Mouse (Mus musculus) midbrain, embryonic 11.5 days (tissue): ENCODE measurements around the gene Pard3. TPM values are rescaled to one million over a fixed set of nuclear protein-coding genes. Genes with fewer than 3 reads are reported as not detected.

Source experiments
- ATAC-seq: fragments of 200-750 bp; cut with Nextera tagmentation; 2 replicates; pipeline ENCODE4 v1.8.0; 2017; ENCODE audit warnings: moderate TSS enrichment, moderate library complexity; ENCODE audit not compliant: low FRiP score
- DNase-seq: peaks from one replicate; pipeline ENCODE4 v3.0.0; 2015; ENCODE audit warnings: low spot score; ENCODE audit errors: missing footprints
- H3K27ac ChIP-seq: fragments of 300-500 bp; sonication (generic); 2 replicates; pipeline ENCODE4 v1.5.1; 2014; ENCODE audit warnings: low read depth, low read length
- H3K27me3 ChIP-seq: fragments of 300-500 bp; sonication (generic); 2 replicates; pipeline ENCODE4 v1.6.1; 2014; ENCODE audit warnings: mild to moderate bottlenecking, low read length, moderate library complexity, mixed read lengths; ENCODE audit not compliant: control insufficient read depth, insufficient read depth
- H3K36me3 ChIP-seq: fragments of 300-500 bp; sonication (generic); 2 replicates; pipeline ENCODE4 v1.6.1; 2014; ENCODE audit warnings: mild to moderate bottlenecking, low read length, moderate library complexity, mixed read lengths; ENCODE audit not compliant: control insufficient read depth, insufficient read depth
- H3K4me1 ChIP-seq: fragments of 300-500 bp; sonication (generic); 2 replicates; pipeline ENCODE4 v1.6.1; 2014; ENCODE audit warnings: low read length; ENCODE audit not compliant: control insufficient read depth, insufficient read depth
- H3K4me2 ChIP-seq: fragments of 300-500 bp; sonication (generic); 2 replicates; pipeline ENCODE4 v1.6.1; 2014; ENCODE audit warnings: mild to moderate bottlenecking, moderate library complexity
- H3K4me3 ChIP-seq: fragments of 300-500 bp; sonication (generic); 2 replicates; pipeline ENCODE4 v1.5.1; 2014; ENCODE audit warnings: low read depth, low read length
- H3K9ac ChIP-seq: fragments of 300-500 bp; sonication (generic); 2 replicates; pipeline ENCODE4 v1.6.1; 2014; ENCODE audit warnings: low read length
- H3K9me3 ChIP-seq: fragments of 300-500 bp; sonication (generic); 2 replicates; pipeline ENCODE4 v1.6.1; 2016; ENCODE audit warnings: low read length; ENCODE audit not compliant: control insufficient read depth
- WGBS: fragments of 180-500 bp; shearing (Covaris S2); extraction: QIAGEN DNeasy Blood & Tissue Kit; methylation state at CpG from one replicate; pipeline ENCODE4 v1.1.7; 2014; 5-methylcytosine and 5-hydroxymethylcytosine counted together
- polyA plus RNA-seq: library from polyadenylated mRNA; unstranded; fragments of >200 nt; fragmentation: Nextera tagmentation; extraction: Ambion mirVana; gene quantifications from 2 replicates; pipeline ENCODE4 v1.2.1, GENCODE M21; 2014

Gene Pard3
- 28.3 and 30.4 TPM in 2 replicates for polyA plus RNA-seq

DNA sequence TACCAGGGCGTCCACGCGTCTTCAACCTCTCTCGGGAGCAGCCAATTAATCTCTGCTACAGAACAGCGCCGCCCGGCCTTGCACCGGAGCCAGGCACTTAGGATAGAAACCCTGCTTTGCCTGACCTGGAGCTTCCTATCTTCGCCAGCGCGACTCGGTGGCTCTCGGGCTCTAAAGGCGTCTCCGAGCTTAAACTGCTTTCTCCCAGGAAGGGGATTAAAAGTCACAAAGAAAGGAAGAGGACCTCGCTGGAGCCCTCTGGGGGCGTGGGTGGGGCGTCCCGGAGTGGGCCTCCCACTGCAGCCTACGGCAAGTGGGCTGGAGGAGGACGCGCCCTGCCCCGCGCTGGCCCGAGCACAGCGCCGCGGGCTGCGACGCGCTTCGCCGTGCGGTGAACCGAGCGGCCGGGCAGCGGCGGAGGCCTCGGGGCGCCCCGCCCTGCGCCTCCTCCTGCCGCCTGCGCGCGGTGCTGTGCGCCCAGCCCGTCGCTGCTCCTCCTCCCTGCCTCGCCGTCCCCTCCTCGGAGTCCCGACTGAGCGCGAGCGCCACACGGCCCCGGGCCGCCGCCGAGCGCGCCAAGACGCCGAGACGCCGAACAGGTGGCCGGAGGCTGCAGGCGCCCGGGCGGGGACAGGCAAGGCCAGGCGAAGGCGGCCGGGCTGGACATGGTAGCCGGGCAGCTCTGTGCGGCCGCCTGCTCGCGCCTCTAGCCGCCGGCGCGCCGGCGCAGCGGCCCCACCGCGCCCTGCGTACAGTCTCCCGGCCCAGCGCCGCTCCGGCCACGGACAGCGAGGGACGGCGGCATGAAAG is at the start of gene Pard3:
Pard3 (plus strand) TSS at position 343 of the 810 bp plus-strand sequence.
- H3K4me1 ChIP-seq: peaks cover 13% of the 10 kb centered on the region
- ATAC-seq: peak; percentile 94
- no peaks in the 10 kb centered on the region for H3K27me3 ChIP-seq
- H3K4me2 ChIP-seq: peak within 1 kb of the TSS; percentile 72
- H3K36me3 ChIP-seq: no peaks in the 10 kb centered on the region
- peak within 1 kb of the TSS; percentile 96 for H3K9ac ChIP-seq
- peak within 1 kb of the TSS; percentile 93 for H3K27ac ChIP-seq
- WGBS: under 1% methylated on average over 69 of the region's 98 CpGs
- DNase-seq: no peak
- peak within 1 kb of the TSS; percentile 93 for H3K4me3 ChIP-seq
- H3K9me3 ChIP-seq: no peaks in the 10 kb centered on the region

GRCm38 (mm10) chr8:127021830-127022229 is 41.9 kb upstream of the Pard3 start:
- Histone ChIP-seq H3K9ac (no peak overlapping the region), H3K4me3 (no peak overlapping the region), H3K4me1 (no peaks in the 10 kb centered on the region), H3K4me2 (no peak overlapping the region), H3K36me3 (no peaks in the 10 kb centered on the region), H3K27me3 (no peaks in the 10 kb centered on the region), H3K27ac (no peak overlapping the region), H3K9me3 (no peaks in the 10 kb centered on the region)
- no peak for DNase-seq
- no peak for ATAC-seq
- 93% methylated on average over 1 of the region's 1 CpGs for WGBS

- no peak for ATAC-seq
- H3K27me3 ChIP-seq: no peaks in the 10 kb centered on the region
- H3K9ac ChIP-seq: no peak overlapping the region
- no peak overlapping the region for H3K4me3 ChIP-seq
- 82% methylated on average over 11 of the region's 11 CpGs for WGBS
- no peaks in the 10 kb centered on the region for H3K36me3 ChIP-seq
- H3K4me2 ChIP-seq: no peak overlapping the region
- DNase-seq: no peak
- H3K4me1 ChIP-seq: no peaks in the 10 kb centered on the region
- no peak overlapping the region for H3K27ac ChIP-seq
- H3K9me3 ChIP-seq: no peaks in the 10 kb centered on the region
Observed at GRCm38 (mm10) chr8:127025256-127025717, 38.4 kb upstream of the Pard3 start.

DNA sequence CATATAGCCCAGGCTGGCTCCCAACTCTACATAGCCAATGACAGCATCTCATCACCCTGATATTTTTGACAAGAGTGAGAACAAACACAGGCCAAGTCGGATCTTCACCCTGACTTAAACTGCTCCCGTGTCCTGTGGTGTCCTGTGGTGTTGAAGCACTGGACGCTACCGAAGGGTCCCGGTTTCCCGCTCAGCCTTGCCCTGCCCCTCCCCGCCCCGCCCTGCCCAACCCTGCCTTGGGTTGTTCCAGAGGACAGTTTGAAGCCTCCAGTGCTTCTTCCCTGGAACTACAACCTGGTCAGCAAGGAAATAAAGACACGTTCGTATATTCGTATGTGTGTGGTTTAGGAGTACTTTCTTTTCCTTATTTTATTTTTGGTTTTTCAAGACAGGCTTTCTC is 37.9 kb upstream of the Pard3 start:
- 57% methylated on average over 11 of the region's 11 CpGs for WGBS

DNA sequence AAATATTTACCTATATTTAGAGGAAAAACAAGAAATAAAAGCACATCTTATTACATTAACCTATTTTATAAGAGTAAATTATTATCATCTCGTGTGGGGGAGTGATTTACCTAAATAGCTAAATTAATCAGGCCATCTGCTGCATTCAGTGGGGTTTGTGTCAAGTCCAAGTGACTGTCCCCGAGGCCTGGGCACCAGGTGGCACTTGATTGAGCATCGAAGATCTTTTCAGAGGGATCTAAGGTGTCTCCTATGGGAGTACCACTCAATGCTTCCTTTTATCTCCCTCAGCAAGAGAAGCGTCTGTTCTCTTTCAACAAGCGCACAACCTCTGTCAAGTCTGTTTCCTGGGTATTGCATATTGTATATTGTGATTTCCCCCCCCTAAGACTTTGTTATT is 32.2 kb upstream of the Pard3 start:
- Histone ChIP-seq H3K4me2 (no peak overlapping the region), H3K9ac (no peak overlapping the region), H3K9me3 (no peaks in the 10 kb centered on the region), H3K4me1 (no peaks in the 10 kb centered on the region), H3K27me3 (no peaks in the 10 kb centered on the region), H3K36me3 (no peaks in the 10 kb centered on the region), H3K27ac (no peak overlapping the region), H3K4me3 (no peak overlapping the region)
- ATAC-seq: no peak
- DNase-seq: no peak
- WGBS: 71% methylated on average over 5 of the region's 5 CpGs

More for the DNA sequence above, 37.9 kb upstream of the Pard3 start:
- H3K9me3 ChIP-seq: no peaks in the 10 kb centered on the region
- no peak for ATAC-seq
- no peak overlapping the region for H3K4me3 ChIP-seq
- no peak for DNase-seq
- no peaks in the 10 kb centered on the region for H3K27me3 ChIP-seq
- H3K4me2 ChIP-seq: no peak overlapping the region
- no peak overlapping the region for H3K27ac ChIP-seq
- H3K36me3 ChIP-seq: no peaks in the 10 kb centered on the region
- no peak overlapping the region for H3K9ac ChIP-seq
- no peaks in the 10 kb centered on the region for H3K4me1 ChIP-seq

- Histone ChIP-seq H3K36me3 (no peaks in the 10 kb centered on the region), H3K4me1 (no peaks in the 10 kb centered on the region), H3K4me2 (no peak overlapping the region), H3K27ac (no peak overlapping the region), H3K9ac (no peak overlapping the region), H3K27me3 (no peaks in the 10 kb centered on the region), H3K9me3 (no peaks in the 10 kb centered on the region), H3K4me3 (no peak overlapping the region)
- DNase-seq (no peak), ATAC-seq (no peak)
- WGBS: 70% methylated on average over 4 of the region's 4 CpGs
Observed at GRCm38 (mm10) chr8:127038928-127039327, 24.8 kb upstream of the Pard3 start.

- Histone ChIP-seq H3K36me3 (no peaks in the 10 kb centered on the region), H3K27ac (no peak overlapping the region), H3K27me3 (no peaks in the 10 kb centered on the region), H3K9ac (no peak overlapping the region), H3K4me1 (no peaks in the 10 kb centered on the region), H3K4me2 (no peak overlapping the region), H3K4me3 (no peak overlapping the region), H3K9me3 (no peaks in the 10 kb centered on the region)
- DNase-seq: peak; percentile 82
- no peak for ATAC-seq
- 78% methylated on average over 5 of the region's 5 CpGs for WGBS
Observed at GRCm38 (mm10) chr8:127049996-127050395, 13.7 kb upstream of the Pard3 start.

- 86% methylated on average over 10 of the region's 10 CpGs for WGBS
Observed at GRCm38 (mm10) chr8:127052132-127052531, 11.6 kb upstream of the Pard3 start.

GRCm38 (mm10) chr8:127055081-127055480 is 8.6 kb upstream of the Pard3 start:
- Histone ChIP-seq H3K27ac (no peak overlapping the region), H3K4me1 (no peaks in the 10 kb centered on the region), H3K4me3 (no peak overlapping the region), H3K4me2 (no peak overlapping the region), H3K36me3 (no peaks in the 10 kb centered on the region), H3K27me3 (no peaks in the 10 kb centered on the region), H3K9me3 (no peaks in the 10 kb centered on the region), H3K9ac (no peak overlapping the region)
- ATAC-seq (no peak), DNase-seq (no peak)
- 83% methylated on average over 4 of the region's 4 CpGs for WGBS

More at GRCm38 (mm10) chr8:127052132-127052531, 11.6 kb upstream of the Pard3 start:
- no peaks in the 10 kb centered on the region for H3K4me1 ChIP-seq
- ATAC-seq (no peak), DNase-seq (no peak)
- no peak overlapping the region for H3K4me2 ChIP-seq
- no peaks in the 10 kb centered on the region for H3K9me3 ChIP-seq
- H3K27ac ChIP-seq: no peak overlapping the region
- no peak overlapping the region for H3K9ac ChIP-seq
- no peaks in the 10 kb centered on the region for H3K36me3 ChIP-seq
- no peaks in the 10 kb centered on the region for H3K27me3 ChIP-seq
- H3K4me3 ChIP-seq: no peak overlapping the region
